Comparison of ENCODE assay signal across 9 mouse cellular contexts in the genomic region with DNA sequence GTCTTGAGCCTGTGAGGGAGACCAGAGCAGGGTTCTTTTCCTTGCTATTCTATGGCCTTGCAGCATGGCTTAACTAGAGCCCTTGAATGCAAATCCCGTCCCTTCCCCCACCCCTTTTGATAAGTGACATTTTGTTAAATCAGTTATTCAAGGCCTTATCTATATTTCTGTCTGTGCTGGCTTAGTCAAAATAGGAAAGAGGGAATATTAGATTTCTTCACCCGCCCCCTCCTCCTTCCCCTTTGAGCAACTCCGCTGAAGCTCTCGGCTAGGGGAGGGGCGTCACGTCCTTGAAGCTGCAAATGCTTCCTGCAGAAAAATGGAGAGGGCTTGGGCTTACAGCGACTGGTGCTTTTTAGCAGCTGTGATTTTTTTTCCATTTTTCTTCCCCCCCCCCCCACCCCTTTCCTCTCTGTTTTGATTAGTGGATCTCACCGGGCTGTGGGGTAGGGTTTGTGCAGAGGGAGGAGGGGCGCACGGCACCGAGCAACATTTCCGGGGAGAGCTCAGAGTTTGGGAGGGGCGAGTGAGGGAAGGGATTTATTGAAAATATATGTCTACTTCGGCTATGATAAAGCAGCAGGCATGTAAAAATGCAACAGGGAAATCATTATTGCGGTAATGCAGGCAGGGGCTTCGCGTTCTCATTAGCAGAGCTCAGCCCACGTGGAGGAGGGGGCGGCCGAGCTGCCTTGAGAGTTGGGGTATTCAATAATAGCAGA.
DNase-seq lines count a peak whose midpoint lies in the region; ATAC-seq and TF ChIP-seq lines count a peak whose summit lies in the region.
"Had no signal": no experiment of that assay in that cellular context is flagged by ENCODE, and none has a peak within 500 bp of the region (broad histone marks: within the 10 kb centered on the region; RNA-seq: fewer than 3 reads in every experiment).

No protein-coding gene starts in this region.

- H3K9ac ChIP-seq in embryonic facial prominence, embryonic 11.5 days (replicated peaks; ENCODE audit: low read length) = 0 out of 2 replicates have a peak overlapping the region, but pooled peaks have one; percentile 3
- peak overlapping the region; percentile 53 for H3K9ac ChIP-seq in heart, postnatal 0 days (replicated peaks; ENCODE audit: low read depth, low read length)
- H3K9ac ChIP-seq in liver, adult 2 months (ENCODE audit: low read depth, low read length) = no peak overlapping the region

- peaks cover 7% of the 10 kb centered on the region for H3K4me1 ChIP-seq in embryonic facial prominence, embryonic 11.5 days (ENCODE audit: control insufficient read depth, insufficient read depth, low read length)
- peaks cover 12% of the 10 kb centered on the region for H3K4me1 ChIP-seq in heart, postnatal 0 days (ENCODE audit: control insufficient read depth, insufficient read depth)
- H3K4me1 ChIP-seq in liver, adult 2 months (ENCODE audit: control insufficient read depth, insufficient read depth, low read length) = no peaks in the 10 kb centered on the region

- H3K9me3 ChIP-seq in embryonic facial prominence, embryonic 11.5 days (replicated peaks; ENCODE audit: control insufficient read depth, low read length) = no peaks in the 10 kb centered on the region
- H3K9me3 ChIP-seq in heart, postnatal 0 days (replicated peaks; ENCODE audit: control insufficient read depth, low read length) = no peaks in the 10 kb centered on the region

- H3K4me2 ChIP-seq in embryonic facial prominence, embryonic 11.5 days (ENCODE audit: low read depth, low read length) = peak overlapping the region; percentile 39
- peak overlapping the region; percentile 74 for H3K4me2 ChIP-seq in heart, postnatal 0 days (ENCODE audit: low read depth, low read length)

- H3K27ac ChIP-seq in left cerebral cortex, adult 2 months = peak overlapping the region; percentile 87
- no peak overlapping the region; the same call in 1 of the 2 replicates for H3K27ac ChIP-seq in embryonic facial prominence, embryonic 11.5 days (replicated peaks; ENCODE audit: low read depth, low read length)
- peak overlapping the region; percentile 43 for H3K27ac ChIP-seq in heart, postnatal 0 days (ENCODE audit: low read depth)
- H3K27ac ChIP-seq in liver, adult 2 months (replicated peaks; ENCODE audit: insufficient read depth, low read depth, low read length) = no peak overlapping the region

- H3K4me3 ChIP-seq in left cerebral cortex, adult 2 months = peak overlapping the region; percentile 44
- peak overlapping the region; percentile 11; the same call in 1 of the 2 replicates for H3K4me3 ChIP-seq in embryonic facial prominence, embryonic 11.5 days (ENCODE audit: low read depth, low read length)
- H3K4me3 ChIP-seq in heart, postnatal 0 days (ENCODE audit: low read depth, low read length) = peak overlapping the region; percentile 43
- H3K4me3 ChIP-seq in liver, adult 2 months (ENCODE audit: insufficient read depth, low read depth, low read length) = peak overlapping the region; percentile 15; the same call in 1 of the 2 replicates
- H3K4me3 ChIP-seq: megakaryocyte, embryonic 14.5 days had no signal

- TF ChIP-seq EP300 in heart, postnatal 0 days (IDR thresholded peaks at IDR 0.05; ENCODE audit: low read depth) = no peak

- no peak for TF ChIP-seq CTCF in left cerebral cortex, adult 2 months (IDR thresholded peaks at IDR 0.05)
- TF ChIP-seq CTCF in heart, postnatal 0 days (IDR thresholded peaks at IDR 0.05; ENCODE audit: low read depth) = no peak
- TF ChIP-seq CTCF in liver, adult 2 months (IDR thresholded peaks at IDR 0.05; ENCODE audit: low read depth, low read length) = no peak

- no peaks in the 10 kb centered on the region for H3K36me3 ChIP-seq in embryonic facial prominence, embryonic 11.5 days (replicated peaks; ENCODE audit: control insufficient read depth, insufficient read depth, low read depth, low read length)
- H3K36me3 ChIP-seq in heart, postnatal 0 days (replicated peaks; ENCODE audit: control insufficient read depth, insufficient read depth, low read length) = no peaks in the 10 kb centered on the region
- H3K36me3 ChIP-seq in liver, adult 2 months (ENCODE audit: control insufficient read depth, insufficient read depth, low read length) = no peaks in the 10 kb centered on the region

- peak; percentile 15; the same call in 1 of the 2 replicates for ATAC-seq in embryonic facial prominence, embryonic 11.5 days (replicated peaks; ENCODE audit: insufficient number of reproducible peaks, low FRiP score, low TSS enrichment, low read depth)
- ATAC-seq in heart, postnatal 0 days (ENCODE audit: insufficient read depth, low read depth) = no peak
- no peak for ATAC-seq in erythroid progenitor cell, adult 5-6 weeks (replicated peaks; ENCODE audit: low FRiP score, poor library complexity, severe bottlenecking)

- intact Hi-C loops in left cerebral cortex, adult 2 months (cut with DNase I) = no loop called here

- no peak for TF ChIP-seq POLR2A in liver, adult 2 months (IDR thresholded peaks at IDR 0.05; ENCODE audit: extremely low read depth, insufficient read depth, low read length)

- DNase-seq in left cerebral cortex, adult 2 months (ENCODE audit: extremely low spot score in 1 of 2, low spot score in 2 of 2) = peak; percentile 40 to 58
- DNase-seq in left cerebral cortex, adult 8-10 months (ENCODE audit: low spot score in 2 of 2) = no peak
- peak; percentile 65 for DNase-seq in embryonic facial prominence, embryonic 11.5 days (ENCODE audit: low spot score)
- DNase-seq in heart, postnatal 0 days (ENCODE audit: low spot score) = no peak
- DNase-seq in liver, adult 2 months (ENCODE audit: extremely low read depth, low read depth, low spot score) = no peak
- DNase-seq in right cerebral cortex, adult 18-20 months = peak; percentile 61
- no peak for DNase-seq in adipocyte (ENCODE audit: low spot score)

- H3K79me2 ChIP-seq in liver, adult 2 months (ENCODE audit: control insufficient read depth, insufficient read depth, low read length) = no peaks in the 10 kb centered on the region

- no peaks in the 10 kb centered on the region for H3K27me3 ChIP-seq in embryonic facial prominence, embryonic 11.5 days (ENCODE audit: control insufficient read depth, insufficient read depth, low read length)
- no peaks in the 10 kb centered on the region for H3K27me3 ChIP-seq in heart, postnatal 0 days (ENCODE audit: control insufficient read depth, insufficient read depth, low read length)
- no peaks in the 10 kb centered on the region for H3K27me3 ChIP-seq in liver, adult 2 months (ENCODE audit: control insufficient read depth, insufficient read depth, low read length)
- H3K27me3 ChIP-seq: megakaryocyte, embryonic 14.5 days had no signal

- WGBS in embryonic facial prominence, embryonic 11.5 days = 40% methylated on average over 20 of the region's 20 CpGs
- 24% methylated on average over 20 of the region's 20 CpGs for WGBS in heart, postnatal 0 days
- WGBS in liver, adult 2 months = 53% methylated on average over 20 of the region's 20 CpGs

Comparison
In these comparisons a context has a peak if more than half of its experiments do, and no peak if none do; other contexts are left out.
1. DNase-seq: peak in left cerebral cortex, adult 2 months (2 of 2), embryonic facial prominence, embryonic 11.5 days (single experiment) and right cerebral cortex, adult 18-20 months (single experiment); none in left cerebral cortex, adult 8-10 months (0 of 2), heart, postnatal 0 days (single experiment), liver, adult 2 months (single experiment) and adipocyte (single experiment).
2. H3K27ac ChIP-seq: peak in left cerebral cortex, adult 2 months (single experiment) and heart, postnatal 0 days (single experiment); none in embryonic facial prominence, embryonic 11.5 days (single experiment) and liver, adult 2 months (single experiment).
3. Peak in every context shown above with its lines, with median percentiles within 50 percentile points of each other: H3K4me3 ChIP-seq.